Mouse (Mus musculus) brain, embryonic 14.5 days (tissue): Measurements from ENCODE around the gene Tut7. TPM values are rescaled to one million over a fixed set of nuclear protein-coding genes. Genes with fewer than 3 reads are reported as not detected.

Experiments used
- DNase-seq: peaks from one replicate; pipeline ENCODE4 v3.0.0-alpha.2; 2011; ENCODE audit warnings: low read depth
- CTCF ChIP-seq: fragments of 200-500 bp; IDR thresholded peaks from 2 replicates; pipeline ENCODE4 v1.5.1; 2012; ENCODE audit warnings: inconsistent platforms, mild to moderate bottlenecking, moderate library complexity, borderline replicate concordance; ENCODE audit not compliant: insufficient read depth, insufficient read length; ENCODE audit errors: extremely low read depth
- POLR2A ChIP-seq: fragments of 200-500 bp; IDR thresholded peaks from 2 replicates; pipeline ENCODE4 v1.6.1; 2012; ENCODE audit warnings: mild to moderate bottlenecking, inconsistent platforms, borderline replicate concordance; ENCODE audit not compliant: poor library complexity, insufficient read depth, insufficient read length, severe bottlenecking; ENCODE audit errors: extremely low read depth
- polyA plus RNA-seq: library from polyadenylated mRNA; depleted of rRNA; stranded (reverse); fragments of >200 nt; gene quantifications from 2 replicates; pipeline ENCODE4 v1.2.3, GENCODE M21; 2012

Tut7 gene
- polyA plus RNA-seq, 1 experiment = 40.2 TPM

- TF ChIP-seq CTCF (peak; percentile 27; the same call in 1 of the 2 replicates), POLR2A (no peak)
- DNase-seq = no peak
Measured at GRCm38 (mm10) chr13:59779213-59779612, 43.7 kb downstream of the Tut7 start.

GRCm38 (mm10) chr13:59775168-59775567 lies 47.8 kb downstream of the Tut7 start:
- no peak for DNase-seq
- TF ChIP-seq CTCF = no peak
- no peak for TF ChIP-seq POLR2A

DNA sequence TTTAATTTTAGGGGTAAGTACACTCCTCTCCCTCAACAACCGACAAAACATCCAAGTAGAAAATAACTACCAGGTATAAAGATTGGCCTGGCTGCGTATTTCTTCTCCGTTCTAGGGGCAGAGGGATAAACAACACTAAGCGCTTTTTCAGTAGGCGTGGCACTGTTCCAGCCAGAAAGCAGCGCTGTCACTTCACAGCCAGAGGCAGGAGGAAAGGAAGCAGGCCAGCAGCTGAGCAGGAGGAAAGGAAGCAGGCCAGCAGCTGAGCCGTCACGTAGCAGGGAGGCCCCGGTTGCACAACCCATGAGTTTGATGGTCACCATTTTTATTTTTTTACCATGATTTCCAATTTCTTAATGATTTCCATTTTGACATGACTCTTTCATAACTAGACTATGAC lies 51.7 kb downstream of the Tut7 start:
- no peak for TF ChIP-seq POLR2A
- no peak for TF ChIP-seq CTCF
- peak; percentile 59 for DNase-seq

- TF ChIP-seq POLR2A (no peak), CTCF (no peak)
- DNase-seq = no peak
Measured at GRCm38 (mm10) chr13:59770847-59771246, 52.1 kb downstream of the Tut7 start.

DNA sequence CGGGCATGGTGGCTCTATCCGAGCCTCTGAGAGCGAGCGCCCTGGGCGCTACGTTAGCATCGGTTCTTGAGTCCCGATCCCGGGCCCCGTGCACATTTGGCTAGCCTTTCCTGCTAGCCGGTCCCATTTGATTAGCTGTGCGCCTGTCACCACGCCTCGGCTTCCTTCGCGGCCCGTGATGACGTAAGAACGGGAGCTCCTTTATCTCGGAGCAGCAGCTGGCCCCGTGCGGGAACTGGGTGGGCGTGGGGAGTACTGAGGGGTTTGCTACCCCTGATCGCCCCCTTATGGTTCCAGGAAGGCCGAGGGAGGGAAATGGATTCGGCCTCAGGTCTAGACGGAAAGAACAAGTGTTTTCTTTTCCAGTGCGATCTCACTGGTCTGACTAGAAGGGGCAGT lies 52.8 kb downstream of the Tut7 start:
- TF ChIP-seq POLR2A (no peak; the same call in 1 of the 2 replicates), CTCF (peak; percentile 30; the same call in 1 of the 2 replicates)
- DNase-seq = peak; percentile 96

DNA sequence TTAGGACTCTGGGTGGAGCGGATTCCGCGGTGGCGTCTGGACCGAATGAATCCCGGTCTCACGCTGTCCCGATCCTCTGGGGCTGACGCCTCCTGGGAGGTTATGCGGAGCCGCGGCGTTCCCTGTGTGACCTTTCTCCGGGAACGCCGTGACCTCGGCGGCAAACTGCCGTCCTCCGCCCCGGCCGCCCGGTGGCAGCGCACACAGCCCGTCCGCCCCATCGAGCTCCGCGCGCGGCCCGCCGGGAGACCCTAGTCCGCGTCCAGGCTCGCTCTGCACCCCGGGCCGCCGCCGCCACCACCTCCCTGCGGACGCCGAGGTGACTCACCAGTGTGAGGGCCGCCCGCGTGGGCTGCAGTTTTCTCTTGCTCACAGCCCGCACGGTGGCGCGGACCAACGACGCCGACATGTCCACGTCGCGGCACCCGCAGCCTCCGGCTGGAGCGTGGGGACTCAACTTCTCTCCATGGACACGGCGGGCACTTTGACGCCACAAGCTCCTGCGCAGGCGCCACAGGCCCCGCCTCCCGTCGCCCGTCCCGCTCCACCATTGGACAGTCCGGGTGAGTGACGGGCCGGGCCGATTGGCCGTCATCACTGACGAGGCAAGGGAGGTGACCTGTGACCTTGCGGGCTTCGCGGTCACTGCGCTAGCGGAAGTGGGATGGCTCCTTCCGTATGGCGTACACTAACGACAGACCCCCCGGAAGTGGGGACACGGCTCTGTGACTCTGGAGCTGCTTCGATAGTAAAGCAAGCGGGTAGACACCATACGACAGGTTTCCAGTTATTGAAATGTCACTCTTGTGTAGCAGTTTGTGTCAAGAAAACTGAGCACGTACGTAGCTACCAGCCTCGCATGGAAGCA lies 53.4 kb downstream of the Tut7 start, which contains the start of gene Isca1:
Gene Isca1 (minus strand): TSS at position 515 of the 868 bp plus-strand sequence.
- DNase-seq = peak; percentile 99

GRCm38 (mm10) chr13:59768531-59768930 lies 54.4 kb downstream of the Tut7 start:
- TF ChIP-seq CTCF = no peak
- no peak for TF ChIP-seq POLR2A
- peak; percentile 15 for DNase-seq

More for the DNA sequence above, 53.4 kb downstream of the Tut7 start, which contains the start of gene Isca1:
- TF ChIP-seq CTCF (no peak), POLR2A (peak; percentile 23; the same call in 1 of the 2 replicates)

DNA sequence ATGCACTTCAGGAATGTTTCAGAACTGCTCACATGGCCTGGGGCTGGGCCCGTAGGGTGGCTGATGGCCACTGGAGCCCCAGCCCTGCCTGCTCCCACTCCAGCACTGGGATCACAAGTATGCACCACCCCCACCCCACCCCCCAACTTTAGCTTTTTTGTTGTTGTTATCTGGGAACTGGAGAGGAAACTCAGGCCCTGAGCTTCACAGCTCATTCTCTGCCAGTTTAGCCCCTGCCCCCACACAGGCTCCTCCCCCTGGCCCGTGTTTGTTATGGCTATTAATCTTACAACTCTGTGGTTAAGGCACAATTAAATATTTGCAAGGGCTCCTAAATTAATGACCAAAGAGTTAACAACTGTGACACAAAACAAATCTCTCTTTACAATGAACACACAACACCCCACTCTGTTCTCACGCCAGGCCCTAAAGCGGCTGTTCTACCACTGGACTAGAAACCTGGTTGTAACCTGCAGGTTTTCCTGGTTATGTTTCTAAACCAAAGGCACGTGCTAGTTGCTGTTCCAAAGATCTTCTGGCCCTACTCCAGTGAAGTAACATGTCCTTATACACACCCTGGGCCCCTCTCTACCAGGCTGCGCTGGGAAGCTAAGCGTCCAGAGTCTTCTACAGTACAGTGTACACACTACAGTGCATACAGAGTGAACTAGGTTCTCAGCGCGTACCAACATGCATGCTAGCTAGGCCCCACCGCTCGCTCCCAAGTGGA lies 56.0 kb downstream of the Tut7 start:
- DNase-seq = no peak
- TF ChIP-seq CTCF (no peak), POLR2A (no peak)

DNA sequence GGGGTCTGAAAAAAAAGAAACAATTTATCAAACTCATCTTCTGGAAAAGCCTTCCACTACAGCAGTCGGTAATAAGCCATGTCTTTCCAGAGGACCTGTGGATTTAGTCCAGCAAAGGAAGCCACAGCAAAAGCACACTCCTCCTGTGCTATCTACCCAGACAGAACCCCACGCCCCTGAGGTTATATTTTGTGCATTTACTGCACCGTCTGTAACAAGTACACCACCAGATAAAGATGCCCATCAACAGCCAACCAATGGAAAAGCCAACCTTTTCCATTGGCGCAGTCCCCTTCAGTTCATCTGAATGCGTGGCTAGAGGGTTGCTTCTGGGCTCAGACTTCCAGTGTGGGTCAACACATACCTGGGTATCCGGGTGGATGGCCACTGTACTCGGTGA lies 60.2 kb downstream of the Tut7 start:
- TF ChIP-seq CTCF (no peak), POLR2A (no peak)

DNA sequence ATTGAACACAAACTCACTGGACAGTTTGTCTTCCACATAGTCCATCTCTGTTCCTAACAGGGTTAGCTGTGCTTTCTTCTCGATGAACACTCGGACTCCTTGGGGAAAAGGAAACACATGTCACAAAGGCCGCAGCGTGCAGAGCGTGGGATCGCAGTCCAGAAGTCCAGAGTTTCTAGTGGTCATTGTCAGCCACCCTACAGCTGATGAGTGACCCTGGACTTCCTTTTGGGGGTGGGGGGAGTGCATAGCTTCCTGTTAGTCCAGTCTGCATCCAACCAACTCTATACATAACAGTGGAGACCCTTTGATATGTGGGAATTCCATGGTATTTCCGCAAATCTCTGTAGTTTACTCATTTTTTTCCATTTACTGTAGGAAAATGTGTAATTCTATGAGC lies 66.0 kb downstream of the Tut7 start:
- no peak for TF ChIP-seq POLR2A
- no peak for TF ChIP-seq CTCF
- DNase-seq = peak; percentile 3

More for the DNA sequence above, 60.2 kb downstream of the Tut7 start:
- no peak for DNase-seq

- no peak for DNase-seq
- no peak for TF ChIP-seq POLR2A
- no peak for TF ChIP-seq CTCF
Measured at GRCm38 (mm10) chr13:59750310-59750709, 72.6 kb downstream of the Tut7 start.
